Mouse (Mus musculus) effector memory CD4-positive, alpha-beta T cell, adult 5 months (primary cell): ENCODE measurements around the gene Pnlip. TPM values are rescaled to one million over a fixed set of nuclear protein-coding genes. Genes with fewer than 3 reads are reported as not detected.

Experiments
- polyA plus RNA-seq: library from polyadenylated mRNA; unstranded; fragments of 100-300 nt; shearing (Covaris generic); gene quantifications from one replicate; pipeline ENCODE4 v1.2.1, GENCODE M21; 2017

Pnlip gene
- not detected for polyA plus RNA-seq

DNA sequence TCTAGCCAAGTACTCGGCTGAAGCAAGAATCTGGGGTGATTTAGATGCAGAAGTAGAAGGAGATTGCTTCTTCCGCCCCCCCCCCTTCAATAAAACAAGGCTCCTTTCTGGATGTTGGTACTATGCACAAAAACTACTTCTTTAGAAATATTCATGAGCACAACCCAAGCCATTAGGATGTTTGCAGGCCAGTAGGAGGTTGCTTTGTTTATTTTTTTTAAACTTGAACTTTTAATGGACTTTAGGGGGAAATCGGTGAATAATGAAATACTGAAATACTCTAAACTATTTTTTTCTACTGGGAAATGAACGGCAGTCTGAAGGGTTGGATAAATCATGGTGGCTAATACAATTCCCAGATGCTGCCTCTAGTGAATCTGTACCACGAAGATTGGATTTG is at the start of gene Pnlip:
Gene Pnlip (plus strand): TSS at position 301 of the 400 bp plus-strand sequence.

DNA sequence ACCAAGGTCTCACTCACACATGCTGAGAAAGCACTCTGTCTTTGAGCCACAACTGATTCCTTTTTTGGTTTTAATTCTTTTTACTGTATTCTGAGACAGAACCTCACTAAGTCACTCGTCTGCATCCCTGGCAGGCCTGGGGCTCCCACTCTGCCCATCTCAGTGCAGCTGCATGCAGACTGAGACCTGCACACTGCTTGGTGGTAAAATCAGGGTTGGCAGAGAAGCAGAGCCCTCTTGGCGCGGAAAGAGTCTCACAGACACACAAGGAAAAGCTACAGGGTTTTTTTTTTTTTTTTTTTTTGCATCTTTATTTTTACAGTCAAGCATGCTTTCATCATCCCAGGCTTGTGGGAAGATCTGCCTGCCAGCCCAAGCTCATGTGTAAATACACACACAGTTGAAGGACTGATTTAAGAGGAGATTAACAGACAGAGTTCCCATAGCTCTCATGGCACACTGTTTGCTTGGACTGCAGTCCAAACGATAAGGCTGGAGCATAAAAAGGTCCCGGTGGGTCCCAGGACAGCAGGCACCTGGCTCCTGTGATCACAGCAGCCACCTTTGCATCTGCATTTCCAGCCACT is 76.2 kb downstream of the Pnlip start, which contains the start of gene Pnliprp1:
Gene Pnliprp1 (plus strand): TSS at position 443 of the 587 bp plus-strand sequence.

Other genes with a start within 250 kb of the Pnlip start
- not detected for gene Gfra1, start 196.6 kb upstream of the Pnlip start, polyA plus RNA-seq
- gene Ccdc172, start 140.5 kb upstream of the Pnlip start, polyA plus RNA-seq: not detected
- not detected for gene Pnliprp1, start 76.4 kb downstream of the Pnlip start, polyA plus RNA-seq
- not detected for gene Pnliprp2, start 107.2 kb downstream of the Pnlip start, polyA plus RNA-seq
- gene 1700019N19Rik, start 142.0 kb downstream of the Pnlip start, polyA plus RNA-seq: not detected